Mouse (Mus musculus): ENCODE results near the gene Acat3. TPM values are rescaled to one million over a fixed set of nuclear protein-coding genes. Genes with fewer than 3 reads are reported as not detected.

The Acat3 gene
- total and polyA plus RNA-seq, 3 experiments, result 0.77 to 12.7 (median 1.4) TPM

GRCm38 (mm10) chr17:12916588-12917380 lies 23.6 kb downstream of the Acat3 start:
- Histone ChIP-seq H3K4me1 (ENCODE audit: control insufficient read depth in 1 of 2, insufficient read depth in 2 of 2) (peaks cover 3 to 51% of the 10 kb centered on the region in 2 experiments; a peak in 3 of 4 replicates), H3K4me2 (ENCODE audit: insufficient read depth, low read depth, poor library complexity, severe bottlenecking) (peak overlapping the region; percentile 42; the same call in 1 of the 2 replicates), H3K9me3 (replicated peaks; ENCODE audit: low read length) (no peaks in the 10 kb centered on the region), H3K27ac (ENCODE audit: insufficient read depth, low read depth) (peak overlapping the region; percentile 72), H3K36me3 (replicated peaks in 1 of 2; ENCODE audit: control insufficient read depth in 1 of 2, insufficient read depth in 1 of 2, low read length in 1 of 2) (peaks cover 39 to 59% of the 10 kb centered on the region in 2 experiments), H3K9ac (ENCODE audit: insufficient read depth, low read depth) (peak overlapping the region; percentile 92), H3K27me3 (replicated peaks) (no peaks in the 10 kb centered on the region), H3K79me2 (replicated peaks; ENCODE audit: control insufficient read depth, extremely low read depth, insufficient read depth, poor library complexity, severe bottlenecking) (peaks cover 59% of the 10 kb centered on the region), H3K4me3 (replicated peaks in 1 of 3; ENCODE audit: low read depth in 2 of 3, low read length in 2 of 3, poor library complexity in 1 of 3) (peak overlapping the region; percentile 78 to 94 (median 90))
- DNase-seq (ENCODE audit: extremely low read depth), result peak; percentile 41
- in situ Hi-C loops (cut with MboI; ENCODE audit: low pct_ligation_motif_present, low pct_unique_long_range_greater_than_20kb, low sequenced_read_pairs) (loop anchor here (5.0 kb wide), 1 partner anchor 34 kb away; no protein-coding TSS in a partner anchor), dilution Hi-C loops (cut with MboI; ENCODE audit: extremely low pct_ligation_motif_present, extremely low pct_unique_long_range_greater_than_20kb, low sequenced_read_pairs) (no loop called here)
- TF ChIP-seq JUND (conservative IDR thresholded peaks at IDR 0.05; ENCODE audit: low read depth, low read length), result no peak
- TF ChIP-seq SIN3A (IDR thresholded peaks at IDR 0.05; ENCODE audit: low read length), result peak; percentile 44
- no peak for TF ChIP-seq HCFC1 (IDR thresholded peaks at IDR 0.05; ENCODE audit: low read depth, low read length)
- no peak for TF ChIP-seq TBP (conservative IDR thresholded peaks at IDR 0.05; ENCODE audit: low read depth, low read length)
- TF ChIP-seq MYC (IDR thresholded peaks at IDR 0.05; ENCODE audit: low read depth, low read length), result peak; percentile 92
- no peak for TF ChIP-seq UBTF (IDR thresholded peaks at IDR 0.05; ENCODE audit: low read depth, low read length)
- peak; percentile 74 for TF ChIP-seq MXI1 (IDR thresholded peaks at IDR 0.05; ENCODE audit: low read depth, low read length)
- peak; percentile 93 for TF ChIP-seq MAX (IDR thresholded peaks at IDR 0.05; ENCODE audit: low read length)
- TF ChIP-seq POLR2AphosphoS2 (IDR thresholded peaks at IDR 0.05; ENCODE audit: low read depth, low read length), result peak; percentile 9; the same call in 1 of the 2 replicates
- TF ChIP-seq CHD1 (IDR thresholded peaks at IDR 0.05; ENCODE audit: low read depth, low read length), result peak; percentile 89

GRCm38 (mm10) chr17:12915881-12916583 lies 24.4 kb downstream of the Acat3 start, which contains the start of gene Mrpl18:
Gene Mrpl18, minus strand, starts transcription at chr17:12916345.
- DNase-seq (ENCODE audit: extremely low read depth), result peak; percentile 99
- peak within 1 kb of the TSS; percentile 90 to 98 (median 94) for H3K4me3 ChIP-seq (replicated peaks in 1 of 3; ENCODE audit: low read depth in 2 of 3, low read length in 2 of 3, poor library complexity in 1 of 3)
- H3K36me3 ChIP-seq (replicated peaks in 1 of 2; ENCODE audit: control insufficient read depth in 1 of 2, insufficient read depth in 1 of 2, low read length in 1 of 2), result peaks cover 38 to 57% of the 10 kb centered on the region in 2 experiments
- H3K4me1 ChIP-seq (ENCODE audit: control insufficient read depth in 1 of 2, insufficient read depth in 2 of 2), result peaks cover 3 to 47% of the 10 kb centered on the region in 2 experiments; a peak in 3 of 4 replicates
- peak within 1 kb of the TSS; percentile 80 for H3K4me2 ChIP-seq (ENCODE audit: insufficient read depth, low read depth, poor library complexity, severe bottlenecking)
- dilution Hi-C loops (cut with MboI; ENCODE audit: extremely low pct_ligation_motif_present, extremely low pct_unique_long_range_greater_than_20kb, low sequenced_read_pairs), result no loop called here
- in situ Hi-C loops (cut with MboI; ENCODE audit: low pct_ligation_motif_present, low pct_unique_long_range_greater_than_20kb, low sequenced_read_pairs), result loop anchor here (5.0 kb wide), 1 partner anchor 34 kb away; no protein-coding TSS in a partner anchor
- peak within 1 kb of the TSS; percentile 92 for H3K9ac ChIP-seq (ENCODE audit: insufficient read depth, low read depth)
- no peaks in the 10 kb centered on the region for H3K27me3 ChIP-seq (replicated peaks)
- H3K9me3 ChIP-seq (replicated peaks; ENCODE audit: low read length), result no peaks in the 10 kb centered on the region
- peaks cover 59% of the 10 kb centered on the region for H3K79me2 ChIP-seq (replicated peaks; ENCODE audit: control insufficient read depth, extremely low read depth, insufficient read depth, poor library complexity, severe bottlenecking)
- peak within 1 kb of the TSS; percentile 72 for H3K27ac ChIP-seq (ENCODE audit: insufficient read depth, low read depth)
- TF ChIP-seq ZMIZ1 (IDR thresholded peaks at IDR 0.05; ENCODE audit: low read depth, low read length) (peak; percentile 93), MXI1 (IDR thresholded peaks at IDR 0.05; ENCODE audit: low read depth, low read length) (peak; percentile 94), ELF1 (IDR thresholded peaks at IDR 0.05; ENCODE audit: low read depth, low read length) (peak; percentile 98), CHD1 (IDR thresholded peaks at IDR 0.05; ENCODE audit: low read depth, low read length) (no peak), USF1 (IDR thresholded peaks at IDR 0.05; ENCODE audit: low read depth, low read length) (no peak), NELFE (IDR thresholded peaks at IDR 0.05; ENCODE audit: low read depth, low read length) (peak; percentile 92), KAT2A (IDR thresholded peaks at IDR 0.05; ENCODE audit: insufficient replicate concordance, low read length) (peak; percentile 89; the same call in 1 of the 2 replicates), POLR2A (IDR thresholded peaks at IDR 0.05; ENCODE audit: low read depth, low read length) (peak; percentile 95), CHD2 (IDR thresholded peaks at IDR 0.05; ENCODE audit: low read length) (peak; percentile 94), MYC (IDR thresholded peaks at IDR 0.05; ENCODE audit: low read depth, low read length) (peak; percentile 61; the same call in 1 of the 2 replicates), GABPA (IDR thresholded peaks at IDR 0.05; ENCODE audit: insufficient replicate concordance, low read depth, low read length) (no peak; the same call in 1 of the 2 replicates), EP300 (IDR thresholded peaks at IDR 0.05; ENCODE audit: low read length) (no peak), JUN (IDR thresholded peaks at IDR 0.05; ENCODE audit: insufficient read depth, low read depth, low read length) (no peak), MAZ (IDR thresholded peaks at IDR 0.05; ENCODE audit: low read depth, low read length) (peak; percentile 26; the same call in 1 of the 2 replicates), MAX (IDR thresholded peaks at IDR 0.05; ENCODE audit: low read length) (peak; percentile 87; the same call in 1 of the 2 replicates), HCFC1 (IDR thresholded peaks at IDR 0.05; ENCODE audit: low read depth, low read length) (peak; percentile 88), TBP (conservative IDR thresholded peaks at IDR 0.05; ENCODE audit: low read depth, low read length) (peak; percentile 68; the same call in 1 of the 2 replicates), E2F4 (IDR thresholded peaks at IDR 0.05; ENCODE audit: insufficient replicate concordance, low read depth, low read length) (peak; percentile 99), SIN3A (IDR thresholded peaks at IDR 0.05; ENCODE audit: low read length) (peak; percentile 70), POLR2AphosphoS2 (IDR thresholded peaks at IDR 0.05; ENCODE audit: low read depth, low read length) (peak; percentile 78; the same call in 1 of the 2 replicates), MEF2A (IDR thresholded peaks at IDR 0.05; ENCODE audit: borderline replicate concordance, low read depth, low read length) (peak; percentile 4; the same call in 1 of the 2 replicates), ZNF384 (IDR thresholded peaks at IDR 0.05; ENCODE audit: low read depth, low read length) (no peak), TCF12 (IDR thresholded peaks at IDR 0.05; ENCODE audit: low read depth, low read length) (peak; percentile 40), JUND (conservative IDR thresholded peaks at IDR 0.05; ENCODE audit: low read depth, low read length) (no peak), NRF1 (IDR thresholded peaks at IDR 0.05; ENCODE audit: low read depth, low read length) (peak; percentile 48)
